Mouse (Mus musculus): ENCODE data around the gene Sort1.

The Sort1 gene

DNA sequence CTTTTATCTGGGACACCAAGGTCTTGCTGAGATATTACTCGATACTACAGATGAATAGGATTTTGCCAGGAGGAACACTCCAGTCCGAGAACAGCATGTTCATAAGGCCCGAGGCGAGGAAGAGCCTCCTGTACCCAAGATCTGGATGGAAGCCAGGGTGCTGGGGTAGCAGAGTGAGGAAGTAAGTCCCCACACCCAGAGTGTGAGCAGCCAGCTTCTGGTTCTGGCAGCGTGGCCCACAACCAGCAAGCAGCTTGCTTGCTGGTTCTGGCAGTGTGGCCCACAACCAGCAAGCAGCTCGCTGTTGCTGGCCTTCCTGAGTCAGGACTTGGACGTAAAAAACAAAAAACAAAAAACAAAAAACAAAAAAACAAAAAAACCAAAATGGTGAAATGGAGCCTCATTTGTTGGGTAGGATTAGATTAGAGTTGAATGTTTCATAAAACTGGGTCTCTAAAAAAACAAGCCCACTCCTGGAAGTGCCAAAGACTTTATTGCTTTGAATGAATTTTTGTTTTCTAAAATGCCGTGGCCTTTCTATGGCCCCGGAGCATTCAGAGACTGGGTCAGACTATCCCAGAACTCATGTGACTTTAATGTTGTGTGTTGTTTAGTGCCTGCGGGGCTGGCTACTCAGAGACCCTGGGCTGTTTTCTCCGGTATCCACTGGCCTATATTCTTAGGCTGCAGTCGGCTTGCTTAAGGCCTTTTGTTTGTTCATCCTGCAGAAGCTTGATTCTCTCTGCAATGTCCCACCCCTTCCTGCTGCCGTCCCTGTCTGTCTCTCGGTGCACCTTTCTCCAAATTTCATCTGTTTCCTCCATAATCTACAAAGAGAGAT is 11.7 kb downstream of the Sort1 start:
- peak; percentile 84 for DNase-seq (ENCODE audit: low spot score)

- peak; percentile 27 for DNase-seq (ENCODE audit: low spot score)
Observed at GRCm38 (mm10) chr3:108296220-108297049, 12.6 kb downstream of the Sort1 start.

DNA sequence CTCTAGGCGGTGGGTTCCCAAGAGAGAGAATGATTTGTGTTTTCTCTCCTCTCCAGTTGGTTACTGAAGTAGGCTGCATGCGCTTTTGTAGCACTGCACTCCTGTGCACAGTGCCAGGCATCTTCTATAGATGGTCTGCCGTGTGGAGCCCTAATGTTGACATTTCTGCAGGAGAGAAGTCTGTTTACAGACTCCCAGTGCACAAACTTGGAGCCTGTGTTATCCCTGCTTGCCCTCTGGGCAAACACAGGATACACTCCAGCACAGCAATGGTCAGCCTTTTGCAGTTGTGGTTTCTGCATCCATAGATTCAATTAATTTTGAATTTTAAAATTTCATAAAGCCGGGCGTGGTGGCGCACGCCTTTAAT is 13.2 kb downstream of the Sort1 start:
- no peak for DNase-seq (ENCODE audit: low spot score)

GRCm38 (mm10) chr3:108297603-108298553 is 14.0 kb downstream of the Sort1 start:
- DNase-seq (ENCODE audit: low spot score) = no peak

DNA sequence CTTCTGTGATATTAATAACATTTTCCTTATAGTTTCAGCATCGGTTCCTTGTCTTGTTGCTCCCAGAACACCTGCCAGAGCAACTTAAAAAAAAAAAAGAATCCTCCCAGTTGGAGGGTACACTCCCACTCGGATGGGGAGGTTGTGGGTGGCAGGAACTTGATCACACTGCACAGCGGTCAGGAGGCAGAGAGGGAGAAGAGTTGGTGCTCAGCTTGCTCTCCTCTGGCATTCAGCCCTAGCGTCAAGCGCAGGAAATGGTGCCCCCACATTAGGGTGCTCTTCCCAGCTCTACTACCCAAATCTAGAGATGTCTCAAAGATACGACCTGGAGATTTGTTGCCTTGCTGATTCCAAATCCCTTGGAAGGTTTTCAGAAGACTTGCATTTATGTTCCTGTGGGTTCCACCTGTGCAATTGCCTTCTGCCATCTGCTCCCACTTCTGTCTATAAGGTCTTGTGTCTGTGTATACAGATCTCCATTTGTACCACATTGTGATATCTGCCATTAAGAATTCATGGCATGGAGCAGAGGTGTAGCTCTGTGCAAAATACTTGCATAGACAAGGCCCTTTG is 16.7 kb downstream of the Sort1 start:
- no peak for DNase-seq (ENCODE audit: low spot score)

DNA sequence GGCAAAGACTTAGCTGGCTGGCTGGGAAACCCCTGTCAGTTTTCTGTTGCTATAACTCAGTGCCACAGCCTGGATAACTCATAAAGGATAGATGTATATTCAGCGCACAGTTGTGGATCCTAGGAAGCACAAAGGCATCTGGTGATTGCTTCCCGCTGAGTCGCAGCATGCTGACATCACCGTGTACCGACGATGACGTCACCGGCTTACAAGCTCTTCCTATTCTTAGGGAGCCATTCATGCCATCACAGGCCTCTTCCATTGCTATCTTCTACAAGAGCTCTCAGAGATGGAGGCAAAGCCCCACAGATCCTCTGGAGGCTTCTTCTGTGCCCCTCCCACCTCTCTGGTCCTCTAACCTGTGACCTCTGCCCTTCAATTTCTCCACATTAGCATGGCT is 19.8 kb downstream of the Sort1 start:
- no peak for DNase-seq (ENCODE audit: low spot score)

- no peak for DNase-seq (ENCODE audit: low spot score)
Observed at GRCm38 (mm10) chr3:108304747-108305146, 20.9 kb downstream of the Sort1 start.

DNA sequence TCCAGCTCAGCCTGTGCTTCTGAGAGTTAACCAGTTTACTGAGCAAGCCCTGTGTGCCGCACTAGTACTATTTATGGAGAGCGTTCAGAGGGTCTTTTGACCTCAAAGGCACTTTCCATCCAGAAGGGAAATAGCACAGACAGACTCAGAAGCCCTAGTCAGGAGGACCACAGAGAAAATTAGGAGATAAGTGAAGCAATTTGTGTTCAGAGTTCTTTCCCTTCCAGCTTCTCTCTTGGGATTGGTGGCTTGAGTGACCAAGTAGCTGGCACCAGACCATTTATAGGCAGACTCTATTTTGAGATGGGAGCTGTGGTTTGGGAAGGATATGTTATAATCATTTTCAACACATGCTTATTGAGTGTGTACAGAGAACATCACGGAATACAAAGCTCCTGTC is 22.5 kb downstream of the Sort1 start:
- DNase-seq (ENCODE audit: low spot score) = no peak

DNA sequence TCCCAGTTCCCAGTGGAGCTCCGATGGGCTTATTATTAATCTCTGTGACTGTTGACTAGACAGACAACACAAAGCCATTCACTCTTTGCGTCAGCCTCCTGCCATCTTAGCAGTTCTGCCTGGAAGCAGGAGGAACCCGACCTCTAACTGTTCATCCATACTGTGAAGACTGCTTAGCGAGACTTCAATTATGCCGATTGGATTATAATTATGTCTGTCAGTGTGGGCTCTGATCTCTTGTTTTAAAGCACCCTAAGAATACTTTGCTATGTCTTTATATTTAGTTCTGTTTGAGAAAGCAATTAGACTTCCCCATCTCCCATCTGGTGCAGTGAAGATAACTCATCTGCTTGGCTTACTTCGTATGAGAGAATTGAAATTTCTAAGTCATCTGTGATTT is 23.6 kb downstream of the Sort1 start:
- DNase-seq (ENCODE audit: low spot score) = no peak

DNA sequence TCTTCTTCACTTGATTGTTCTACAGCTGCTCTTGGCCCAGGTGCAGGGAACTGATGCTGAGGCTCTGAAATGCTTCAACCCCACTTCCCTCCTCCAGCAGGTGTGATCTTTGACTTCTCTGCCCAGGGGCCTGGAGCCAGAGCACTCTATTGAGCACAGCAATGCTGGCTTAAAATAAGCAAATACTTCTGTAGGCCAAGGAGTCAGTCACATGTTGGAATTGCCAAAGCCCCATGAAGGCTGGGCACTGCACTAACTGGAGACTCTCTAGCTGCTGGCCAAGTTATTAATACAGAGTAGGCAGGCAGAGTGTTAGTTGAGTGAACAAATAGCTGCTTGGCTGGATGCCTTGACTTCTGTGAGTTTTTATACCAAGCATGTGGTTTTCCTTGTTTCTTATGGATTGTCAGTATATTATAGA is 27.0 kb downstream of the Sort1 start:
- no peak for DNase-seq (ENCODE audit: low spot score)

DNA sequence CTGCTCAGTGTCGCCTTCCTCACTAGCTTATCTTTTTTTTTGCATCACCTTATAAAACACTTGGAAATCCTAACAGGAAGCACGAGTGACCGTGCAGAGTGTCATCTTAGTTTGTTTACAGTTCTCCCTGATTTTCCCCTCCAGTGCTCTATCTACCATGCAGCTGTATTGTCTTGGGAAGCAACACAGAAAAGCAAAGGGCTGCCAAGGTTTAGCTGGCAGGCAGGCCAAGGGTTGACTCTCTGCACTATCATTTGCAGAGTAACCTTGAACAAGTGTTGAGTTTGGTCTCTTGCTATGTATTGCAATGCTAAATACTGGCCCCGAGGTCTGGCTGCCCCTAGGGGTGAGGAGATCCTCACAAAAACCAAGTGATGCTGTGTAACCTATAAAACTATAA is 27.8 kb downstream of the Sort1 start:
- DNase-seq (ENCODE audit: low spot score) = no peak

GRCm38 (mm10) chr3:108312414-108312813 is 28.5 kb downstream of the Sort1 start:
- DNase-seq (ENCODE audit: low spot score) = no peak

DNA sequence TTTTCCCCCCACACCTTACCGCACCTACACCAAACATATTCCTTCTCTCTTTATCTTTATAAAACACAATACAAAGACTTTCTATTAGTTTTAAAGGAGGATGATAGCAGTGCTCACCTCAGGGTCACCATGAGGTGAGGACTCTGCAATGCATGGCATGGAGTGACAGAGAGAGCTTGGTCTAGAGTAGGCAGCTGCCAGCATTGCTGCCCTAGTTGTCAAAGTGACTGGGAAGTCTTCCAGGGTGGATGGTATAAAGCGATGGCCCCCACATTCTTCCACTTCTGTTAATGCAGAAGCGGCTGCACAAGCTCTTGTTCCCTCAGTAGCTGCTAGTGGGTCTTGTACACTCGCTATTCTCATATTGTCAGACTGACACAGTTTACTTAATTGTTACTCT is 29.3 kb downstream of the Sort1 start:
- no peak for DNase-seq (ENCODE audit: low spot score)

DNA sequence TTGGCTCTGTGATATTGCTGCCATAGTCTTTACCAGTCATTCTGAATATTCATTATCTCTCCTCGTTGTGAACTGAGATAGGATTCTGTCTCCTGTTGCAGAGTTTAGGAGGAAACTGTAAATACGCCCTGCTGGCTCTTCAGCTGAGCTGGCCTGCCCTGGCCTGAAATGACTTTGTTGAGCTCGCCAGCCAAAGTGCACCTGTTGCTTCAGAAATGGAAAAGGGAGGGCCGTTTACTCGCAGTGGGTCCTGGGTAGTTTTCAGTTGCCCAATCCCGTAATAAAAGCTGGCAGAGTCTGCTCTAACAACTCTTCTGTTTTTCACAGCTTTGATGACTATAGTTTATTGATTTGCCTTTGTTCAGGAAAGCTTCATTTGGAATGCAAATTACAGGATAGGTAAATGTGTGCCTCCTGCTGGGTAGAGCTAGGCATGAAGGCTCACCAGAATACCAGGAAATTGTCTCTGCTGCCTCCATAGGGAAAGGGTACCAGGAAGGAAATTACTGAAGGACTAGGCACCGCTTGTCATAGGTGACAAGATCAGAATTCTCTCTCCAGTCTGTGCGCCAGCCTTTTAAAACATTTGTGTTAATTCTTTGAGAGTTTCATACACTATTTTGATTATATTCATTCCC is 30.3 kb downstream of the Sort1 start:
- no peak for DNase-seq (ENCODE audit: low spot score)

GRCm38 (mm10) chr3:108318517-108318916 is 34.6 kb downstream of the Sort1 start:
- DNase-seq (ENCODE audit: low spot score) = no peak

- no peak for DNase-seq (ENCODE audit: low spot score)
Observed at GRCm38 (mm10) chr3:108321671-108322070, 37.8 kb downstream of the Sort1 start.

- DNase-seq (ENCODE audit: low spot score) = no peak
Observed at GRCm38 (mm10) chr3:108322136-108322535, 38.3 kb downstream of the Sort1 start.

DNA sequence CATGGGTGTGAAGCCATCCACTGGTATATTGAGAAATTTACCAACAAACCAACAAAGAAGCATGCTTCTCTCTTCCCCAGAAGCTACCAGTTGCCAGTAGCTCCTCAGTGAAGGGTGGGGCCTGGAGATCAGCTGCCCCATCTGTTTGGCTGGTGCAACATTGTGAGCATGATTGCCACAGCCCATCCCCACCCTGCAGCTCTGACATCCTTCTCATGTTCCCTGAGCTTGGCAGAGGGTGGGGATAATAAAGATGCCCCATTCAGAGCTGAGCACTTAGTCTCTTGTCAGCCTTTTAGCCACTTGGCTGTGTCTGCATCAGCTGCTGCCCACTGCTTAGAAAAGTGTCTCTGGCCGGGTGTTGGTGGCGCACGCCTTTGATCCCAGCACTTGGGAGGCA is 39.1 kb downstream of the Sort1 start:
- DNase-seq (ENCODE audit: low spot score) = no peak

DNA sequence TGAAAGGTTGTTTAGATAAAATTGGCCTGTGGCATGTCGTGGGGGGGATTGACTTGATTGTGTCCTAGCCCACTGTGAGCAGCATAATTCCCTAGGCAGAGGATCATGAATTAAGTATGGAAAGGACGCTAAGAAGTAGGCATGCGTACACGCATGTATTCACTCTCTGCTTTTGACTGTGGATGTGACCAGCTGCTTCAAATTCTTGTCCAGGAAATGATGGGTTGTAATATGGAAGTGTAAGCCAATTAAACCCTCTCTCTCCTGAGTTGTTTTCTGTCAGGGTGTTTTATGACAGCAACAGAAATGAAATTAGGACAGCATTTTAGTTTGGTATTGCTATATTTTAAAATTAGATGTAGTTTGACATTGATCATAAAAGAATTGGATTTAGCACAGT is 41.0 kb downstream of the Sort1 start:
- no peak for DNase-seq (ENCODE audit: low spot score)

- DNase-seq (ENCODE audit: low spot score) = no peak
Observed at GRCm38 (mm10) chr3:108325521-108325920, 41.6 kb downstream of the Sort1 start.

DNA sequence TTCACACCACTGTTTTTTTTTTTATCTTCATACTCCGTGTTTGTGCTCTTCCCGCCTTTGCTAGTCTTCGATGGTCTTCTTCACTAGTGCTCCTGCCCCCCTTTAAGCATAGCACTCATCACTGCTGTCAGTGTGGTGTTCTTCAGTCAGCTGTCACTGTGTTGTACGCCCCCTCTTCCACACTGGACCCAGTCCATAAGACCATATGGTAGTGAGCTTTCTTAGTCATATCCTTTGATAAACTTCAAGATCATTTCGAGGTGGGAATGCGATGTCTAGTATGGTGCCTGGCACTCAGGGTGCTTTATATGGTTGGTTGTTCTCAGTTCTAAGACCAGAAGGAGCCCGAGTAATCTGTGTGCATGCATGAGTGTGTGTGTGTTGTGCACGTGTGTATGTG is 43.4 kb downstream of the Sort1 start:
- DNase-seq (ENCODE audit: low spot score) = no peak

Measured in testis, postnatal 14 days (tissue).